Mouse (Mus musculus) lung, postnatal 0 days (tissue): ENCODE results near the gene Asb11. TPM values are rescaled to one million over a fixed set of nuclear protein-coding genes. Genes with fewer than 3 reads are reported as not detected.

ENCODE experiments used
- ATAC-seq: fragments of 200-750 bp; cut with Nextera tagmentation; 2 replicates; pipeline ENCODE4 v1.8.0; 2017; ENCODE audit warnings: moderate library complexity
- DNase-seq: peaks from one replicate; pipeline ENCODE4 v3.0.0-alpha.2; 2016; ENCODE audit warnings: low spot score
- H3K27ac ChIP-seq: fragments of 300-500 bp; sonication (generic); 2 replicates; pipeline ENCODE4 v1.5.1; 2014; ENCODE audit warnings: antibody characterized with exemption, mild to moderate bottlenecking, low read length, mixed read lengths
- H3K27me3 ChIP-seq: fragments of 300-500 bp; sonication (generic); replicated peaks from 2 replicates; pipeline ENCODE4 v1.6.1; 2014; ENCODE audit warnings: low read length, mixed read lengths; ENCODE audit not compliant: insufficient read depth
- H3K36me3 ChIP-seq: fragments of 300-500 bp; sonication (generic); 2 replicates; pipeline ENCODE4 v1.6.1; 2014; ENCODE audit warnings: low read length, mixed read lengths; ENCODE audit not compliant: insufficient read depth
- H3K4me1 ChIP-seq: fragments of 300-500 bp; sonication (generic); 2 replicates; pipeline ENCODE4 v1.6.1; 2014; ENCODE audit warnings: antibody characterized with exemption, low read depth, low read length, mixed read lengths; ENCODE audit not compliant: insufficient read depth
- H3K4me2 ChIP-seq: fragments of 300-500 bp; sonication (generic); replicated peaks from 2 replicates; pipeline ENCODE4 v1.6.1; 2014; ENCODE audit warnings: low read depth, mild to moderate bottlenecking, low read length, moderate library complexity, mixed read lengths
- H3K4me3 ChIP-seq: fragments of 300-500 bp; sonication (generic); 2 replicates; pipeline ENCODE4 v1.5.1; 2014; ENCODE audit warnings: low read depth, low read length
- H3K9ac ChIP-seq: fragments of 300-500 bp; sonication (generic); replicated peaks from 2 replicates; pipeline ENCODE4 v1.6.1; 2014; ENCODE audit warnings: low read depth, mild to moderate bottlenecking
- H3K9me3 ChIP-seq: fragments of 300-500 bp; sonication (generic); 2 replicates; pipeline ENCODE4 v1.6.1; 2016; ENCODE audit warnings: low read length, mixed read lengths
- CTCF ChIP-seq: IDR thresholded peaks from 2 replicates; pipeline ENCODE4 v1.5.1; 2016; ENCODE audit warnings: antibody characterized with exemption, mild to moderate bottlenecking
- EP300 ChIP-seq: IDR thresholded peaks from 2 replicates; pipeline ENCODE4 v1.6.1; 2016; ENCODE audit warnings: antibody characterized with exemption, mild to moderate bottlenecking, control low read depth
- WGBS: fragments of 180-500 bp; shearing (Covaris S2); extraction: QIAGEN DNeasy Blood & Tissue Kit; methylation state at CpG from one replicate; pipeline ENCODE4 v1.1.7; 2014; 5-methylcytosine and 5-hydroxymethylcytosine counted together
- polyA plus RNA-seq: library from polyadenylated mRNA; unstranded; fragments of >200 nt; fragmentation: Nextera tagmentation; extraction: Ambion mirVana; gene quantifications from 2 replicates; pipeline ENCODE4 v1.2.1, GENCODE M21; 2015

Asb11 gene
- polyA plus RNA-seq, 1 experiment from 2014 or later: 1.3 TPM

DNA sequence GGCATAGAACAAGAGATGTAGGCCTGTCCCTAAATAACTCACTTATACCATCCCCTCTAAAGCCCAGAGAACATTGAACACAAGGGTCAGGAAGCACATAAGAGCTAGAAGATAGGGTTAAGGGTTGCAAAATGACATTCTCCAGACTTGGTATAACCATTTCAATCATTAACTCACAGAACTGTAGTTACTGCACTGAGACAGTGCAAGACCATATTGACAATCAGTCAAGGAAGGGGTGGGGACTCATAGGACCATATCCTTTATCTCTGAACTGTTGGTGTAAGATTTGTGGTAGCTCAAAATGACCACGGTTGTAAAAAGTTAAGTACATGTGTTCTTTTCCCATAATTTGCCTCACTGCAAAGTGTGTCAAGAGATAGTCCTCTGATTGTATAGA, 26.2 kb upstream of the Asb11 start:
- no peaks in the 10 kb centered on the region for H3K4me1 ChIP-seq

DNA sequence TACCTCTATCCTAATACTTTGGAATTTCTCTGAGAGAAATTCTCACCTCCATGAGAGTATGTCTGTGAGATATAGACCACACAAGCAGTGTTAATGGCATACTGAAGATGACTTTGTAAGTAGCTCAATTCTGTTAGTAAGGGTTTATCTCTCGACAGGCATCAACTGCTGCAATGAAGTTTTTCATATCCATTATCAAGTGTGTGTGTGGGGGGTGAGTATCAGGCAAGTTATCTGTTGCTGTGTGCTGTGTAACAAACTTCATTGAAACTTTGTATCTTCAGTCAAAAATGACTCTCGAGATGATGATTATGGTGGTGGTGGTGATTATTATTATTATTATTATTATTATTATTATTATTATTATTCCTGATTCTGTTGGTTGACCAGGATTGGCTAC, 20.0 kb upstream of the Asb11 start:
- H3K4me1 ChIP-seq: no peaks in the 10 kb centered on the region
- DNase-seq (no peak), ATAC-seq (no peak)
- TF ChIP-seq CTCF: no peak
- TF ChIP-seq EP300: no peak
- H3K4me2 ChIP-seq: no peak overlapping the region
- H3K9ac ChIP-seq: no peak overlapping the region
- no peaks in the 10 kb centered on the region for H3K9me3 ChIP-seq
- 68% methylated on average over 2 of the region's 2 CpGs for WGBS
- no peaks in the 10 kb centered on the region for H3K36me3 ChIP-seq
- H3K4me3 ChIP-seq: no peak overlapping the region
- no peaks in the 10 kb centered on the region for H3K27me3 ChIP-seq
- no peak overlapping the region for H3K27ac ChIP-seq

More for the DNA sequence above, 26.2 kb upstream of the Asb11 start:
- H3K9me3 ChIP-seq: no peaks in the 10 kb centered on the region
- no peaks in the 10 kb centered on the region for H3K27me3 ChIP-seq
- no peak overlapping the region for H3K9ac ChIP-seq
- no peak for DNase-seq
- WGBS: 64% methylated on average over 1 of the region's 1 CpGs
- H3K4me2 ChIP-seq: no peak overlapping the region
- H3K36me3 ChIP-seq: no peaks in the 10 kb centered on the region
- no peak for ATAC-seq
- H3K27ac ChIP-seq: no peak overlapping the region
- H3K4me3 ChIP-seq: no peak overlapping the region
- TF ChIP-seq CTCF: no peak
- TF ChIP-seq EP300: no peak

DNA sequence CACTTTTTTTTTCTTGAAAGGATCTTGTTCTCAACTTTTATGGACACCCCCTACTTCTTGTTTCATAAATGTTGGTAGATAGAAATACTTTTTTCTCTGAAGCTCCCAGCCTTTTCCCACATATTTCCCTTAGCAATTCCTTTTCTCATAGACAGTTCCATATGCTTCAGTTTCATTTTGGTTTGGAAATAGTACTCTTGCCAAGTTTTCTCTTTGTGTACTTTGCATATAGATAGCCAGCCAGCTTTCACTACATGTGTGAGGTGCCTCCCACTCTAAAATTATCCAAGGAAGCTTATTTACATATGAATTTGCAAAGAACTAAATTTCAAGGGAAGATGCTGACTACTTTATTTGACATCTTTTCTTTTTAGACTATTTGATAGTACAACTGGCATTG, 18.8 kb upstream of the Asb11 start:
- H3K4me1 ChIP-seq: no peaks in the 10 kb centered on the region
- H3K4me3 ChIP-seq: no peak overlapping the region
- no peak for DNase-seq
- no peaks in the 10 kb centered on the region for H3K27me3 ChIP-seq
- no peaks in the 10 kb centered on the region for H3K9me3 ChIP-seq
- ATAC-seq: no peak
- no peaks in the 10 kb centered on the region for H3K36me3 ChIP-seq
- no peak overlapping the region for H3K9ac ChIP-seq
- H3K4me2 ChIP-seq: no peak overlapping the region
- H3K27ac ChIP-seq: no peak overlapping the region
- TF ChIP-seq CTCF (no peak), EP300 (no peak)

DNA sequence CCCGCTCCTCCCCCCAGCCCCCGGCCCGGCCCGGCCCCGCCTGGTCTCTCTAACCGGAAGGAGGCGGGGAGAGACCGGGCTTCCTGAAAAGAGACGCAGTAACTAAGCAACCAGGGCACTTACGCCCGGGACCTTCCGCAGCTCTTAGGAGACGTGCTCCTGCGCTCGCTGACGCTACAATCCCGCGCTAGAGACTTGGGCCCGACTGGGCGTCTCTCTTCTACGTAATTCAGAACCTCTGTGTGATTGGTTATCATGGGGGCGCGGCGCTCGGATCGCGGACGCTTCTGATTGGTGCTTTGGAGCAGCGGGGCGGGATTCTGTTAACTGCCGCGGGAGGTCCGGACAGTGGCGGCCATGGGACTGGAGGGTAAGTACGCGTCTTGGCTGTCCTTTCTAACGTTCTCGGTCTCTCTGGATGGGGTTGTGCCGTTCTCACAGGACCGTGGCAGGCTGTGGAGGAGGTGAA, 17.3 kb upstream of the Asb11 start, which contains the start of gene Piga:
Piga (plus strand) TSS at position 317 of the 469 bp plus-strand sequence.
- 14% methylated on average over 35 of the region's 40 CpGs for WGBS
- ATAC-seq: peak; percentile 99
- Histone ChIP-seq H3K4me3 (peak within 1 kb of the TSS; percentile 53), H3K9ac (peak within 1 kb of the TSS; percentile 43), H3K27me3 (no peaks in the 10 kb centered on the region), H3K9me3 (no peaks in the 10 kb centered on the region), H3K36me3 (no peaks in the 10 kb centered on the region), H3K4me1 (no peaks in the 10 kb centered on the region), H3K27ac (peak within 1 kb of the TSS; percentile 89), H3K4me2 (peak within 1 kb of the TSS; percentile 56)
- peak; percentile 97 for DNase-seq
- TF ChIP-seq EP300 (no peak), CTCF (no peak)

GRCm38 (mm10) chrX:164419955-164420354, 16.8 kb upstream of the Asb11 start:
- no peak for DNase-seq
- no peak for TF ChIP-seq EP300
- no peak for TF ChIP-seq CTCF
- WGBS: 11% methylated on average over 13 of the region's 13 CpGs
- H3K9me3 ChIP-seq: no peaks in the 10 kb centered on the region
- H3K27me3 ChIP-seq: no peaks in the 10 kb centered on the region
- no peaks in the 10 kb centered on the region for H3K36me3 ChIP-seq
- H3K27ac ChIP-seq: peak overlapping the region; percentile 89
- H3K9ac ChIP-seq: peak overlapping the region; percentile 43
- peak overlapping the region; percentile 56 for H3K4me2 ChIP-seq
- peak; percentile 4 for ATAC-seq
- H3K4me3 ChIP-seq: peak overlapping the region; percentile 53
- H3K4me1 ChIP-seq: no peaks in the 10 kb centered on the region

DNA sequence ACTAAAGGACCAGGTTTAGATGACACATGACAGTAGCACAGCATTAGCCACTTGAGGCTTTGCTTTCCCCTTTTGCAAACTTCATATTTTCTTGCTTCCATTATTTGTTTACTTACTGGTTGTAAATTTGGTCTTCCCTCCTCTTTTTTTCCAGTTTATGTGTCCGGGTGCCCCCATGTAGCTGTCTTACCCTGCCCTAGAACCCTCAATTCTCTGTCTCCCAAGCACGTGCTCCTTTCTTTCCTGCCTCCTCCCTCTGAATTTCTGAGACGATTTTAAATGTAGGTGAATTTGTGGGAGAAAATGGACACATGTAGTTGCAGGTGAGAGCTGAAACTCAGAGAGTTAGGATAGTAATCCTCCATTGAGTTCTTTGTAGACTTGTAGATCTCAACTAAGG, 16.3 kb upstream of the Asb11 start:
- 32% methylated on average over 3 of the region's 3 CpGs for WGBS
- no peaks in the 10 kb centered on the region for H3K4me1 ChIP-seq
- TF ChIP-seq EP300: no peak
- no peak for TF ChIP-seq CTCF
- H3K9ac ChIP-seq: peak overlapping the region; percentile 43
- peak overlapping the region; percentile 56 for H3K4me2 ChIP-seq
- ATAC-seq (no peak), DNase-seq (no peak)
- no peaks in the 10 kb centered on the region for H3K9me3 ChIP-seq
- no peaks in the 10 kb centered on the region for H3K36me3 ChIP-seq
- H3K27ac ChIP-seq: no peak overlapping the region
- no peaks in the 10 kb centered on the region for H3K27me3 ChIP-seq
- peak overlapping the region; percentile 53 for H3K4me3 ChIP-seq

DNA sequence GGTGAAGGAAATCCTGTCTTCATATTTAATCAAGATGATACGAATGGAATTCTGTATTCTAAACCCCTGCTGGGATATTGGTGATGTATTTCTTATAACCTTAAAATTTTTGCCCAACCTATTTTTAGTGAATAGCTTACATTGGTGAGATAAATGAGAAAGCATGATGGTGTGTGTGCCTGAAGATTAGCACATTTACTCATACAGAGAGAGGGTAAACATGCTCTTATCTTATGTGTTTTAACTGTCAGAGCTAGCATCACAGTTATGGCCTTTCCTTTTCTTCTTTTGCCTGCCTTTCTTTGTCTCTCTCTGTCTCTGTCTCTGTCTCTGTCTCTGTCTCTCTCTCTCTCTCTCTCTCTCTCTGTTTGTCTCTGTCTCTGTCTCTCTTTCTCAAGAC, 12.0 kb upstream of the Asb11 start:
- WGBS: 88% methylated on average over 1 of the region's 1 CpGs
- no peak overlapping the region for H3K27ac ChIP-seq
- no peak overlapping the region for H3K9ac ChIP-seq
- no peaks in the 10 kb centered on the region for H3K4me1 ChIP-seq
- DNase-seq (no peak), ATAC-seq (no peak)
- no peaks in the 10 kb centered on the region for H3K36me3 ChIP-seq
- no peak overlapping the region for H3K4me3 ChIP-seq
- H3K4me2 ChIP-seq: no peak overlapping the region
- no peaks in the 10 kb centered on the region for H3K9me3 ChIP-seq
- TF ChIP-seq EP300: no peak
- TF ChIP-seq CTCF: no peak
- H3K27me3 ChIP-seq: no peaks in the 10 kb centered on the region
